Mouse (Mus musculus): ENCODE measurements around the gene Dvl3. TPM values are rescaled to one million over a fixed set of nuclear protein-coding genes. Genes with fewer than 3 reads are reported as not detected.
A peak's percentile ranks its signal among the peaks of the same experiment; 100 is the strongest.

Gene Dvl3
- polyA plus RNA-seq, 1 experiment = 60.2 TPM

DNA sequence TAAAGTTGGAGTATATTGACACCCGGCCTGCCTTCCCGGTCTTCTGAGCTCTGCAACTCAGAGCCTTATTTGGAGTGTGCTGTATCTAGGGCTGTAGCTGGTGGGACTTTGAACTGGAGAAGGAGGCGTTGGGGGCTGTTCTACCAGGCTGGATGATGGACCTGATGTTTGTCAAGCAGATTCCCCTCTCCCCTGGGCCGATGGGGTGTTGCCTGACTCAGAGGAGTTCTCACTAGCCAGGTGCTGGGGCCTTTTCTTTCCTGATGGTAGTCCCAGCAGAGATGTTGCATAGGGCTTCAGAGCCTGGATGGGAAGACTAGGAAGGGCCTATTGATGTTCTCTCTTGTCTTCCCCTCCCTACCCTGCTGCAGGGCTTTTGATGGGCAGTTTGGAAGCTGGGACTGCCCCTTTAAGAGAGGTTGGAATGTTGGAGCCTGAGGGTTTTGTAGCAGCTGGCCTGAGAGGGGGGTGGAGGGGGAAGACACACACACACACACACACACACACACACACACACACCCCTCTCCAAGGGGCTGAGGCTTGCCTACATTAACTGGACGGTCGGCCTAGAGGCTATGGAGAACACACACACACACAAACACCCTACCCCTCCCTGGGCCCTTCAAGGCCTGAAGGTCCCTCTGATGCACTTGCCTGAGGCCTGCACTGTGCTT is 1.1 kb downstream of the Dvl3 start:
- H3K4me3 ChIP-seq (replicated peaks; ENCODE audit: insufficient read depth, low read depth, low read length) = peak overlapping the region; percentile 94
- H3K27ac ChIP-seq (ENCODE audit: insufficient read depth, low read length) = peak overlapping the region; percentile 85
- DNase-seq = peak in 1 of 2 experiments; percentile 31
- 1% methylated on average over 6 of the region's 6 CpGs for WGBS
- peaks cover 17% of the 10 kb centered on the region for H3K4me1 ChIP-seq (ENCODE audit: control insufficient read depth, insufficient read depth, low read length)
- no peaks in the 10 kb centered on the region for H3K27me3 ChIP-seq (ENCODE audit: control insufficient read depth, insufficient read depth, low read length)
- TF ChIP-seq CTCF (IDR thresholded peaks at IDR 0.05; ENCODE audit: borderline replicate concordance, insufficient read depth, low read depth, low read length) (no peak), POLR2A (IDR thresholded peaks at IDR 0.05; ENCODE audit: borderline replicate concordance, insufficient read depth, low read length) (no peak)

DNA sequence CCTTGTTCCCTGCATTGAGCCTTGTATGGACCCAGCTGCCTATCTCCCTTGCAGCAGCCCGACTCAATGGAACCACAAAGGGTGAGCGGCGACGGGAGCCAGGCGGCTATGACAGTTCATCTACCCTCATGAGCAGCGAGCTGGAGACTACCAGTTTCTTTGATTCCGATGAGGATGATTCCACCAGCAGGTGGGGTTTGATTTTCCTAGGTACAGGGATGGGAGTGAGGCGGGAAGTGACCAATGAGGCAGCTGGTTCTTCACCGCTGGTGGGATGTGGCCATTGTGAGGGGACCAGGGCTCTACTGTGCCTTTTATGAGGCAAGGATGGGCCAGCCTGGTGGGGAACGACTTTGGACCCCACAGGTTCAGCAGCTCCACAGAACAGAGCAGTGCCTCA is 7.1 kb downstream of the Dvl3 start:
- no peak for TF ChIP-seq CTCF (IDR thresholded peaks at IDR 0.05; ENCODE audit: borderline replicate concordance, insufficient read depth, low read depth, low read length)
- no peak for TF ChIP-seq POLR2A (IDR thresholded peaks at IDR 0.05; ENCODE audit: borderline replicate concordance, insufficient read depth, low read length)
- 79% methylated on average over 10 of the region's 10 CpGs for WGBS
- Histone ChIP-seq H3K27me3 (ENCODE audit: control insufficient read depth, insufficient read depth, low read length) (no peaks in the 10 kb centered on the region), H3K4me3 (replicated peaks; ENCODE audit: insufficient read depth, low read depth, low read length) (no peak overlapping the region), H3K27ac (ENCODE audit: insufficient read depth, low read length) (no peak overlapping the region), H3K4me1 (ENCODE audit: control insufficient read depth, insufficient read depth, low read length) (peaks cover 17% of the 10 kb centered on the region)
- DNase-seq = no peak

DNA sequence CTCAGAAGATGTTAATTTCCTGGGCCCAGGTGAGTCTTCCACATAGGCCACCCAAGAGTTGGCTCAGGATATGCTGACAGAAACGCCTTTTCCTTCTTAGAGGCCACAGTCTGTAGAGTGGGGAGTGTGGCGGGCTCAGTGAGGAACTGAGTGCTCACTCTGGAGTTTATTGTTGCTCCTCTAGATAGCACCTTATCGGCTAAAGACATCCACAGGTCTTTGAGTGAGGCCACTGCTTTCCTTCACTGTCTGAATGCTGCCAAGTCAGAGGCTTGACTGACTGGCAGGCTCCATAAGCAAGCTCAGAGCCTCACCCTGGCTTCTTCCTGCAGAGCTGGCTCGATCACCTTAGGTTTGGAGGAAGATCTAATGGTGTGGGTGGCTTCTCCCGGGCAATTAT is 12.0 kb downstream of the Dvl3 start:
- DNase-seq = no peak
- Histone ChIP-seq H3K27ac (ENCODE audit: insufficient read depth, low read length) (no peak overlapping the region; the same call in 1 of the 2 replicates), H3K27me3 (ENCODE audit: control insufficient read depth, insufficient read depth, low read length) (no peaks in the 10 kb centered on the region), H3K4me3 (replicated peaks; ENCODE audit: insufficient read depth, low read depth, low read length) (no peak overlapping the region), H3K4me1 (ENCODE audit: control insufficient read depth, insufficient read depth, low read length) (no peaks in the 10 kb centered on the region)
- 60% methylated on average over 5 of the region's 5 CpGs for WGBS
- TF ChIP-seq POLR2A (IDR thresholded peaks at IDR 0.05; ENCODE audit: borderline replicate concordance, insufficient read depth, low read length) (no peak), CTCF (IDR thresholded peaks at IDR 0.05; ENCODE audit: borderline replicate concordance, insufficient read depth, low read depth, low read length) (no peak)

DNA sequence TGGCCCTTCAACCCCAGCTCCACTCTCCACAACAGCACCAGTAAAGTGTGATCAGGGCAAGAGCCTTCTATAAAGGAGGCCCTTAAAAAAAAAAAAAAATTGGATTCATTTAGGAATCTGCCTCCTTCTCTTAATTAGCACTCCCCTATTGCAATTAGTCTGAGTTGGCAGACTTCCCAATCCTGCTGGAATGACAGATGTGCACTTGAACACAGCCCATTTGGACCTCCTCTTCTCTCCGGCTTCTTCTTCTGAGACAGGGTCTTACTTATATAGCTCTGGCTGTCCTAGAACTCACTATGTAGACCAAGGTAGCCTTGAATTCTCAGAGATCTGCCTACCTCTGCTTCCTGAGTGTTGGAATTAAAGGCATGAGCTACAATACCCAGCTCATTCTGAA is 12.6 kb downstream of the Dvl3 start:
- Histone ChIP-seq H3K27ac (ENCODE audit: insufficient read depth, low read length) (no peak overlapping the region; the same call in 1 of the 2 replicates), H3K4me1 (ENCODE audit: control insufficient read depth, insufficient read depth, low read length) (no peaks in the 10 kb centered on the region), H3K27me3 (ENCODE audit: control insufficient read depth, insufficient read depth, low read length) (no peaks in the 10 kb centered on the region), H3K4me3 (replicated peaks; ENCODE audit: insufficient read depth, low read depth, low read length) (no peak overlapping the region)
- TF ChIP-seq POLR2A (IDR thresholded peaks at IDR 0.05; ENCODE audit: borderline replicate concordance, insufficient read depth, low read length) (no peak), CTCF (IDR thresholded peaks at IDR 0.05; ENCODE audit: borderline replicate concordance, insufficient read depth, low read depth, low read length) (no peak)
- 3% methylated on average over 1 of the region's 1 CpGs for WGBS
- no peak for DNase-seq

DNA sequence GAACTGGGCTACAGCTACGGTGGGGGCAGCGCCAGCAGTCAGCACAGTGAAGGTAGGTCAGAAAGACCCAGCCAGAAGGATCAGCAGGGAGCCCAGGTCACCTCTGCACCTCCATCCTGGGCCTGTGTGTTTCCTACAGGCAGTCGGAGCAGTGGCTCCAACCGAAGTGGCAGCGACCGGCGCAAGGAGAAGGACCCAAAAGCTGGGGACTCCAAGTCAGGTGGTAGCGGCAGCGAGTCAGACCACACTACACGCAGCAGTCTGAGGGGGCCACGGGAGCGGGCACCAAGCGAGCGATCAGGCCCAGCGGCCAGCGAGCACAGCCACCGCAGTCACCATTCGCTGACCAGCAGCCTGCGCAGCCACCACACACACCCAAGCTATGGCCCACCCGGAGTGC is 14.2 kb downstream of the Dvl3 start:
- DNase-seq = no peak
- Histone ChIP-seq H3K27me3 (ENCODE audit: control insufficient read depth, insufficient read depth, low read length) (no peaks in the 10 kb centered on the region), H3K4me1 (ENCODE audit: control insufficient read depth, insufficient read depth, low read length) (no peaks in the 10 kb centered on the region), H3K4me3 (replicated peaks; ENCODE audit: insufficient read depth, low read depth, low read length) (no peak overlapping the region), H3K27ac (ENCODE audit: insufficient read depth, low read length) (no peak overlapping the region)
- 93% methylated on average over 20 of the region's 20 CpGs for WGBS
- TF ChIP-seq POLR2A (IDR thresholded peaks at IDR 0.05; ENCODE audit: borderline replicate concordance, insufficient read depth, low read length) (no peak), CTCF (IDR thresholded peaks at IDR 0.05; ENCODE audit: borderline replicate concordance, insufficient read depth, low read depth, low read length) (no peak)

DNA sequence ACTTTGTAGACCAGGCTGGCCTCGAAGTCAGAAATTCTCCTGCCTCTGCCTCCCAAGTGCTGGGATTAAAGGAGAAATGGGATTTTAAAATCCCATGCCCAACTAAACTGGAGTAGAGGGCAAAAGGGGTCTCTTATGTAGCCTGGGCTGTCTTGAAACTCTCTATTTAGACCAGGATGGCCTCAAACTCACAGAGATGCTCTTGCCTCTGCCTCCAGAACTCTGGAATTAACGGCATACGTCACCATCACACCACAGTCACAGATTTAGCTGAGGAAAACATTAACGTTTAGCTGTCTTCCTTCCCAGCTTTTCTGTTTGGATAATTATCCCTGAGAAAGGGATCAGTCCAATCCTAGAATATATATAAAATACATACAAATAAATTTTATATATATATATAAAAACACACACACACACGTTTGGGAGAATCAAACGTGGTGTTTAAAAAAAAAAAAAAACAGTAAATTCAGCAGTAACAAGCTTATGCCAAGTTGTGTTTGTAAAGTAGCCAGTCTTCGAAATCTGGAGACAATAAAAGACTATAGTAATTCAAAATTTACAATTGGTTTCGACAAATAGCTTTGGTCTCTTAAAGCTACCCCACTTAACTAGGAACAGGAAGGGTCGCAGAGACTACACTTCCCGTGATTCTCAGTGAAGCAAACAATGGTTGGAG is 18.0 kb downstream of the Dvl3 start:
- peaks cover 11% of the 10 kb centered on the region for H3K4me1 ChIP-seq (ENCODE audit: control insufficient read depth, insufficient read depth, low read length)
- H3K27me3 ChIP-seq (ENCODE audit: control insufficient read depth, insufficient read depth, low read length) = no peaks in the 10 kb centered on the region
- no peak overlapping the region for H3K4me3 ChIP-seq (replicated peaks; ENCODE audit: insufficient read depth, low read depth, low read length)
- no peak overlapping the region for H3K27ac ChIP-seq (ENCODE audit: insufficient read depth, low read length)
- TF ChIP-seq CTCF (IDR thresholded peaks at IDR 0.05; ENCODE audit: borderline replicate concordance, insufficient read depth, low read depth, low read length) = no peak
- no peak for TF ChIP-seq POLR2A (IDR thresholded peaks at IDR 0.05; ENCODE audit: borderline replicate concordance, insufficient read depth, low read length)
- DNase-seq = no peak
- WGBS = 38% methylated on average over 10 of the region's 10 CpGs

DNA sequence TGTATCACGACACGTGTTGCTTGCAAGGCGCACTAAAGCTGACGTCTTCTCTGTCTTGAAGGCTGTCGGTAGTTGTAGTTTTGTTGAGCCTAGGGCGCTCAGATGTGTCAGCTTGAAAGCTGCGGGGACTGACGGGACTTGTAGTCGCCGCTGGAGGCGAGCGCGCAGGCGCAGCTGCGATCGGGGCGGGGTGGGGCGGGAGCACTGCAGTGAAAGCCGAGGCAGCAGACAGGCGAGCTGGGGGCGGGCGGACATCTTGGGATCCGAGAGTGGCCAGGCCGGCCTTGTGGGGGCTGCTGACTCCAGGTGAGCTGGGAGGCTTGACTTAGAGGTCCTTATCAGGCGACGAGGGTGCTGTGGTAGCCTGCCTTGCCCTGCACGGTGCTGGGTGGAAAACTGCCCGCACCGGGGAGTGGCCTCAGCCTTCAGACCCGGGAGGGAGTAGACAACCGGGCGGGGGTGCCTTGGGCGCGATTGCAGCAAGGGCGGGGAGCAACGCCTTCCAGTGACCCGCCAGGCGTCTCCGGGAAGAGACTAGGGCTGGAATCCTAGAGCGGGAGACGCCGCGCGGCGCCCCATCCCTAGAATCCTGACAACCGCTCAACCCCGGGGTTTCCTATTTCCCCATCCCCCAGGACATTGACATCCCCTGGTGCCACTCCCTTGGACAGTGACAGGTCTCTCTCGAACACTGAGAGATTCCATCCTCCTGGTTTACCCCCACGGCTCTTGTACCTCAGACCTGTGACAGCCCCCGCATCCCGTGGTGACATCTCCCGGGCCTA is 18.7 kb downstream of the Dvl3 start, which contains the start of gene Ap2m1:
TSS of gene Ap2m1 (plus strand) at position 183 of the 785 bp plus-strand sequence.
- Histone ChIP-seq H3K27ac (ENCODE audit: insufficient read depth, low read length) (peak within 1 kb of the TSS; percentile 82), H3K4me3 (replicated peaks; ENCODE audit: insufficient read depth, low read depth, low read length) (peak within 1 kb of the TSS; percentile 92), H3K4me1 (ENCODE audit: control insufficient read depth, insufficient read depth, low read length) (peaks cover 11% of the 10 kb centered on the region), H3K27me3 (ENCODE audit: control insufficient read depth, insufficient read depth, low read length) (no peaks in the 10 kb centered on the region)
- WGBS = under 1% methylated on average over 50 of the region's 52 CpGs
- TF ChIP-seq CTCF (IDR thresholded peaks at IDR 0.05; ENCODE audit: borderline replicate concordance, insufficient read depth, low read depth, low read length) = no peak
- peak; percentile 82 for TF ChIP-seq POLR2A (IDR thresholded peaks at IDR 0.05; ENCODE audit: borderline replicate concordance, insufficient read depth, low read length)
- DNase-seq = peak; percentile 92 to 99
